Mouse (Mus musculus): ENCODE data around the gene Zfand3. TPM values are rescaled to one million over a fixed set of nuclear protein-coding genes. Genes with fewer than 3 reads are reported as not detected.

Gene Zfand3
- polyA plus RNA-seq, 1 experiment from 2014 or later = 116 TPM

DNA sequence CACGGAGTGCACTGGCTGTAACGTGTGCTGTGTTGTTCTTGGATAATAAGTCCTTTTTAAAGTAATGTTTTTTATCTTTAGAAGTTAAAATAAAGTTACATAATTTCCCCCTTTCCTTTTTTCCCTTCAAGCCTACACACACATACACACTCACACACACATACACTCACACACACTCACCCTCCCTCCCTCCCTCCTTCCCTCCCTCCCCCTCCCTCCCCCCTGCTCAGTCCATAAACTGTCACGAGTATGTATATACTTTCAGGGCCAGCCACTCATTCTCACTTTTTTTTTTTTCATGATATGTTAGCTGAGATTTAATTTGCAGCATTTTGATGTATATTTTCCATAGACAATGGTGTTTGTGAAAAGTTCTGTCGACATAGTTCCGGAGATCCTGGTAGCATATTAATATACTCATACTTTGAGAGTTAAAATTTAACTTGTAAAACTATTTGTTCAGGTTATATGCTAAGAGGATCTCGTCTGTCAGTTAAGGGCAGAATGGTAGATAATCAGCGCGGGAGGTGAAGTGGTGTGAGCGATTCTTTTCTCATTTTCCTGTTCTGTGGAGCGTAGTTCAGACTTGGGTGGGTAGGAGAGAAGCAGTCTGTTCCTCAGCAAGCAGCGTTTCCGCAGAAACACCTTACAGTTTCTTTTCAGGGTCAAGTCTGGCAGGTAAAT, 14.5 kb downstream of the Zfand3 start:
- no peaks in the 10 kb centered on the region for H3K36me3 ChIP-seq (ENCODE audit: inconsistent target)
- 89% methylated on average over 11 of the region's 12 CpGs for WGBS (ENCODE audit: missing documents)
- no peak overlapping the region for H3K4me3 ChIP-seq (ENCODE audit: inconsistent target)
- peaks cover 100% of the 10 kb centered on the region for H3K79me2 ChIP-seq (ENCODE audit: inconsistent target)
- H3K27ac ChIP-seq = no peak overlapping the region

GRCm38 (mm10) chr17:30019942-30020341, 15.4 kb downstream of the Zfand3 start:
- Histone ChIP-seq H3K79me2 (ENCODE audit: inconsistent target) (peaks cover 99% of the 10 kb centered on the region), H3K36me3 (ENCODE audit: inconsistent target) (no peaks in the 10 kb centered on the region), H3K4me3 (ENCODE audit: inconsistent target) (no peak overlapping the region), H3K27ac (no peak overlapping the region)
- WGBS (ENCODE audit: missing documents) = 94% methylated on average over 6 of the region's 6 CpGs

DNA sequence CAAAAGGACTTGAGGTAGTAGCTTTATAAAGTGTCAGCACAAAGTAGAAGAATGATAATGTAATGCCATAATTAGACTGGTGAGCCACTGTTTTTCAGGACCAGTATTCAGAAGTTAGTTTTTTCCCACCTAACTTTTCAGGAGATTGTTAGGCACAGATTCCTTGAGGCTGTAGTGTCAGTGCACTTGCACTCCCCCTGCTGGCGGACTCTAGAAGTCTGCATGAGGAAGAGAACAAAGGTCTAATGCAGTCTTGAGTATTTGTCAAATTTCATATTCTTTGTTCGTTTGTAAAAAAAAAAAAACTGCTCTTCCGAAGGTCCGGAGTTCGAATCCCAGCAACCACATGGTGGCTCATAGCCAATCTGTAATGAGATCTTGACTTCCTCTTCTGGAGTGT, 20.1 kb downstream of the Zfand3 start:
- Histone ChIP-seq H3K27ac (no peak overlapping the region), H3K36me3 (ENCODE audit: inconsistent target) (no peaks in the 10 kb centered on the region), H3K4me3 (ENCODE audit: inconsistent target) (no peak overlapping the region), H3K79me2 (ENCODE audit: inconsistent target) (peaks cover 99% of the 10 kb centered on the region)
- 53% methylated on average over 5 of the region's 5 CpGs for WGBS (ENCODE audit: missing documents)

DNA sequence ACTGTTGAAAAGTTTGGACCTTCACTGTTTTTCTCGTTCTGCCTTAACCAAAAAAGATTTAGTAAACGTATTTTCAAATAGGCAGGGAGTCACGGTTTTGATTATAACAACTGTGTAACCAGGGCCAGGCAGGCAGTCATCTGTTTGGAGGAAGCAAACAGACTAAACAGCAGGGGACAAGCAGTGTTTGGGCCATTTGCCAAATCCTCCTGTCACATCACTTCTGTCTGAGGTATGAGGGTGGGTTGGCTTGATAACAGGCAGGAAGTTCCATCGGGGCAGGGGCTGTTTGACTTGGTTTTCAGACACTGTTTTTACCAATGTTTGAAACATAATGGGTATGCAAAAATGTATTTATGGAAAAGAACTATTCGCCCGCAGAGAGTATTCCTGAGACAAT, 22.1 kb downstream of the Zfand3 start:
- H3K27ac ChIP-seq = no peak overlapping the region
- WGBS (ENCODE audit: missing documents) = 49% methylated on average over 6 of the region's 6 CpGs
- H3K4me3 ChIP-seq (ENCODE audit: inconsistent target) = no peak overlapping the region
- H3K79me2 ChIP-seq (ENCODE audit: inconsistent target) = peaks cover 99% of the 10 kb centered on the region
- no peaks in the 10 kb centered on the region for H3K36me3 ChIP-seq (ENCODE audit: inconsistent target)

DNA sequence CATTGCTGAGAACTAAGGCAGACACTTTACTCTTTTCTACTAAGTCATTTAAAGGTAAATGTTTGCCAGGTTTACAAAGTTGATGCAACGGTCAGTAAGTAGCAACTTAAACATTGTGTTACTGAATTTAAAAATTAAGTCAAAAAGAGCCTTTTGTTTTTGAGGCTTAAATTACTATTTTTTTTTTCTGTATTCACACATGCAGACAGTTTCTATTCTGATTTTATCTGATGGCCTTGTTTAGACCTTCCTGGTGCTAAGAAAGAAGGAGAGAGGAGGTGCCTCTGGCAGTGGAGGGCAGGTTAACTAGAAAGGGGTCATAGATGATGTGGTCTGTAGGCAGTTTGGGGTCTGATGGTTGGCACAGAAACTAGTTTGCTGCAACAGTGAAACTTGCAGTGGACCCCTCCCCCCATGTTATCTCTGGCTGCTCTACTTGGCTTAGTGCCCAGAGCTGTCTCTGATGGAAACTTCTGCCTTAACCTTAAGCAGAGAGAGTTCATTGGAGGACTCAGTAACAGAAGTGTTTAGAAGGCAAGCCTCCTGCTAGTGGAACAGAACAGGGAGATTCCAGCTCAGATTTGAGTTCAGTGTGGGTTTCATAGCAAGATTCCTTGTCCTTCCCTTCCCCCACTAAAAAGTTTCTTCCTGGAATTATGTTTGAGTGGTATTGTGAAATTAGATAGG, 23.0 kb downstream of the Zfand3 start:
- 78% methylated on average over 1 of the region's 1 CpGs for WGBS (ENCODE audit: missing documents)
- no peaks in the 10 kb centered on the region for H3K36me3 ChIP-seq (ENCODE audit: inconsistent target)
- H3K79me2 ChIP-seq (ENCODE audit: inconsistent target) = peaks cover 99% of the 10 kb centered on the region
- no peak overlapping the region for H3K27ac ChIP-seq
- H3K4me3 ChIP-seq (ENCODE audit: inconsistent target) = no peak overlapping the region

DNA sequence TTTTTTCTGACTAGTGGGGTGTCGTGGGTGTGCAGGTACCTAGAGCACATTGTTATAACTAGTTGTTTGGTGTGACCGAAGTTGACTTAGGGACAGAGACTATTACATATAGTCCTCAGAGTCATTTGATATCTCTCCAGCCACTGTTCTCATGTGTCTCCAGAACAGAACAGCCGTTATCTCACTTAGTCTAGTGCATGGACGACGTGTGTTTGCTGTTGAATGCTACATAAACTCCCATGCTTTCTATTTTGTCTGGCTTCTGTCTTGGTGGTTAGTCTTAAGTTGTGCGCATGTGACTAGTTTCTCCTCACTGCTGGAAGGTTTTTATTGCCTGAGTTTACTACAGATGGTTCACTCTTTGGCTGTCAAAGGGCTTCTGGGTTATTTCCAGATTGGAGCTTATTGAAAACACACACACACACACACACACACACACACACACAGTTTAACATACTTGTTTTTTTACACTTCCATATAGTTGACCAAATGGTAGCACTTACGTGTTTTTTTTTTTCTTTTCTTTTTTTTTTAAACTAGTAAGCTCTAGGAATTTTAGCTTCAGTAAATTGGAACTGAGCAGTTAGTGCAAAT, 25.2 kb downstream of the Zfand3 start:
- H3K4me3 ChIP-seq (ENCODE audit: inconsistent target) = no peak overlapping the region
- H3K79me2 ChIP-seq (ENCODE audit: inconsistent target) = peaks cover 99% of the 10 kb centered on the region
- H3K36me3 ChIP-seq (ENCODE audit: inconsistent target) = no peaks in the 10 kb centered on the region
- no peak overlapping the region for H3K27ac ChIP-seq
- WGBS (ENCODE audit: missing documents) = 97% methylated on average over 7 of the region's 7 CpGs

- Histone ChIP-seq H3K79me2 (ENCODE audit: inconsistent target) (peaks cover 100% of the 10 kb centered on the region), H3K4me3 (ENCODE audit: inconsistent target) (no peak overlapping the region), H3K36me3 (ENCODE audit: inconsistent target) (no peaks in the 10 kb centered on the region), H3K27ac (no peak overlapping the region)
- WGBS (ENCODE audit: missing documents) = 97% methylated on average over 4 of the region's 4 CpGs
Measured at GRCm38 (mm10) chr17:30032796-30033195, 28.3 kb downstream of the Zfand3 start.

- H3K27ac ChIP-seq = no peak overlapping the region
- H3K79me2 ChIP-seq (ENCODE audit: inconsistent target) = peaks cover 100% of the 10 kb centered on the region
- 78% methylated on average over 4 of the region's 4 CpGs for WGBS (ENCODE audit: missing documents)
- H3K4me3 ChIP-seq (ENCODE audit: inconsistent target) = no peak overlapping the region
- H3K36me3 ChIP-seq (ENCODE audit: inconsistent target) = no peaks in the 10 kb centered on the region
Measured at GRCm38 (mm10) chr17:30033991-30034390, 29.5 kb downstream of the Zfand3 start.

- Histone ChIP-seq H3K79me2 (ENCODE audit: inconsistent target) (peaks cover 100% of the 10 kb centered on the region), H3K36me3 (ENCODE audit: inconsistent target) (no peaks in the 10 kb centered on the region), H3K27ac (no peak overlapping the region), H3K4me3 (ENCODE audit: inconsistent target) (no peak overlapping the region)
- WGBS (ENCODE audit: missing documents) = 83% methylated on average over 4 of the region's 4 CpGs
Measured at GRCm38 (mm10) chr17:30035216-30036005, 30.9 kb downstream of the Zfand3 start.

GRCm38 (mm10) chr17:30043163-30043822, 38.8 kb downstream of the Zfand3 start:
- Histone ChIP-seq H3K4me3 (ENCODE audit: inconsistent target) (no peak overlapping the region), H3K27ac (no peak overlapping the region), H3K79me2 (ENCODE audit: inconsistent target) (peaks cover 100% of the 10 kb centered on the region), H3K36me3 (ENCODE audit: inconsistent target) (no peaks in the 10 kb centered on the region)
- WGBS (ENCODE audit: missing documents) = 96% methylated on average over 7 of the region's 7 CpGs

DNA sequence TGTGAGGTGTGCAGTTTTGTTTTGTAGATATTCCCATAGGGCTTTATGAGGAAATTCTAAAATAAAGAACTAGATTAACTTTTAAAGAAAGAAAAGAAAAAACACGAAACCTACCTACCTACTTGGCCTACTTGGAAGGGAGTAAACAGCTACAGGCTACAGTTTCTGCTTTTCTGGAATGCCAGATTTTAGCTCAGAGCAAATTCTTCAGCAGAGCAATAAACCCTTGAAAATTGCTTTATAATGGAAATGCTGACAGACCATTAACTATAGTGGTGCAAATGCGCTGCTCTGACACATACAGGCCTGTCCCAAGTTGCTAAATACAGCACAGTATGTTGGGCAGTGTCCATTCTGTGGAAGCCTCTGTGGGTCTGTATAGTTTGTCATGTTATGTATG, 40.6 kb downstream of the Zfand3 start:
- WGBS (ENCODE audit: missing documents) = 96% methylated on average over 2 of the region's 2 CpGs
- Histone ChIP-seq H3K4me3 (ENCODE audit: inconsistent target) (no peak overlapping the region), H3K79me2 (ENCODE audit: inconsistent target) (peaks cover 100% of the 10 kb centered on the region), H3K36me3 (ENCODE audit: inconsistent target) (no peaks in the 10 kb centered on the region), H3K27ac (no peak overlapping the region)

DNA sequence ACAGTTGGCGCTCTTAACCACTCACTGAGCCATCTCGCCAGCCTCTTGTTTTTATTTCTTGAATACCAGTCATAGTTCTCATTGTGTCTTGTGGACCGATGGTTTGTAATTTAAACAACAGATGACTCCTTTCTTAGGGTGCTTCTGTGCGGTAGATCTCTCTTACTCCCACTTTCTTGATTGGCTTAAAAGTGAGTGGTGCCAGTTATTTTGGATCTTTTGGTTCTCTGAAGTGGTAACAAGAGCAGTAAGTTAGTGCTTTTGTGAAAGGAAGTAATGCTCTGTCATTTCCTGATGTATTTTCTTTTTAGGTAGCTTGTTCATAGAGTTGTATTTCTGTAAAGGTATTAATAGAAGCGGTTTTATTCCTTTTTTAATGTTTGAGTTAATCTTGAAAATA, 42.1 kb downstream of the Zfand3 start:
- Histone ChIP-seq H3K79me2 (ENCODE audit: inconsistent target) (peaks cover 100% of the 10 kb centered on the region), H3K4me3 (ENCODE audit: inconsistent target) (no peak overlapping the region), H3K27ac (no peak overlapping the region), H3K36me3 (ENCODE audit: inconsistent target) (no peaks in the 10 kb centered on the region)
- 84% methylated on average over 5 of the region's 5 CpGs for WGBS (ENCODE audit: missing documents)

DNA sequence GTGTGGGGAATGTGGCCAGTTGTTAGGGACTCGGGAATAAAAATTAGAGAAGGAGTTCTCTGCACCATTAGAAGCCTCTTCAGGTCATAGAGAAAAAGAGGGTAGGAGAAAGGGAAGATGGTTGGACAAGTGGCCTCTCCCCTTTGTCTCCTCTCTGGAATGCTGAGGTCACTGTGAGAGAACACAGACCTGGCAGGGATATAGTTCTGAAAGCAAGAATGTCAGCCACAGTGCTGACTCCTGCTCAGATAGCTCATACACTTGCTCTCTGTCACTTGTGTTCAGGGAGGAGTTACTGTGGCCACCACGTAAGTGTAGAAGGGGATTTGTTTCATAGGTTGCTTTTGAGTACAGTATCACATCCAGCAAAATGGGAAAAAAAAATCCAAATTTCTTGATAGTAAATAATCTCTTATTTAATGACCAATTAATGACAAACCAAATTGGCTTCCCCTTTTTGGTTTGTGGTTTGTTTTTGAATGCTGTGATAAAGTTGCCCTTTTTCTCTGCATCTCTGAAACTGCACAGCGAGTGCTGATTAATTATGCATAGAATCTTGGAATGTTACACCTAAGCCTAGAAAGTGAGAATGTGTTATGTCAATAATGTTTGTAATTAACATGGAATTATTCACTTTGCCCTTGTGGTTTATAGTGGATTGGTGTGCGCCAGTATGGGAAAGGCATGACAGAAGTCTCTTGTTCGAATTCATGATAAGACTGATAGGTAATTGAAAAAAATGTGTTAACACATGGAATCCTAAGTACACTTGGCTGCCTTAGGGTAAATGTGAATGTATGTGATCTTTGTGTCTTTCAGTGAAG, 47.2 kb downstream of the Zfand3 start:
- no peak overlapping the region for H3K27ac ChIP-seq
- peaks cover 100% of the 10 kb centered on the region for H3K79me2 ChIP-seq (ENCODE audit: inconsistent target)
- H3K36me3 ChIP-seq (ENCODE audit: inconsistent target) = no peaks in the 10 kb centered on the region
- 82% methylated on average over 5 of the region's 5 CpGs for WGBS (ENCODE audit: missing documents)
- H3K4me3 ChIP-seq (ENCODE audit: inconsistent target) = no peak overlapping the region

DNA sequence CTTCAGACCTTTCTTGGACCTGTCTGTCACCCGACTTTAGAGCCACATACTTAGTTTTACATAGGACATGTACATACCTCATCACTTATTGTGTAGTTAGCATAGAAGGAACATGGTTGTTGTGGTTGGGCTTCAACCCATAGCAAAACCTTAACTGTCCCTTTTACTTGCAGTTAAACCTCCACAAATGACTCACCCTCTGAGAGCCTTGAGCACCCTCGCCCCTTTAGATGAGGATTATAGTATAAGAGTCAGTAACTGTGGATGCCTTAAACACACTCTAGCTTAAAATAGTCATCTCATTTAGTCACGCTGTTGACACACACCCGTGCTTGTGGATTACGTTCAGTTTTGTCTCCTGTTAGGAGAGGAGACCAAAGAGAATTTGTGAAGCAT, 47.8 kb downstream of the Zfand3 start:
- Histone ChIP-seq H3K79me2 (ENCODE audit: inconsistent target) (peaks cover 99% of the 10 kb centered on the region), H3K4me3 (ENCODE audit: inconsistent target) (no peak overlapping the region), H3K36me3 (ENCODE audit: inconsistent target) (no peaks in the 10 kb centered on the region), H3K27ac (no peak overlapping the region)
- 89% methylated on average over 5 of the region's 5 CpGs for WGBS (ENCODE audit: missing documents)

All from macrophage (primary cell).